Mouse (Mus musculus) forebrain, embryonic 10.5 days (tissue): ENCODE results near the gene Rpl14. TPM values are rescaled to one million over a fixed set of nuclear protein-coding genes. Genes with fewer than 3 reads are reported as not detected.

Experiments
- DNase-seq: peaks from one replicate; pipeline ENCODE4 v3.0.0-alpha.2; 2017; ENCODE audit warnings: low spot score; ENCODE audit errors: extremely low spot score
- H3K27ac ChIP-seq: fragments of 300-500 bp; sonication (generic); 2 replicates; pipeline ENCODE4 v1.5.1; 2016; ENCODE audit warnings: mild to moderate bottlenecking
- H3K27me3 ChIP-seq: fragments of 300-500 bp; sonication (generic); 2 replicates; pipeline ENCODE4 v1.6.1; 2016; ENCODE audit warnings: mild to moderate bottlenecking; ENCODE audit not compliant: poor library complexity, severe bottlenecking
- H3K36me3 ChIP-seq: fragments of 300-500 bp; sonication (generic); replicated peaks from 2 replicates; pipeline ENCODE4 v1.6.1; 2016; ENCODE audit warnings: mild to moderate bottlenecking, moderate library complexity
- H3K4me1 ChIP-seq: fragments of 300-500 bp; sonication (generic); 2 replicates; pipeline ENCODE4 v1.6.1; 2016
- H3K4me3 ChIP-seq: fragments of 300-500 bp; sonication (generic); 2 replicates; pipeline ENCODE4 v1.5.1; 2016; ENCODE audit warnings: mild to moderate bottlenecking, moderate library complexity
- H3K9me3 ChIP-seq: fragments of 300-500 bp; sonication (generic); 2 replicates; pipeline ENCODE4 v1.6.1; 2016; ENCODE audit warnings: mild to moderate bottlenecking, moderate library complexity
- WGBS: fragments of 180-500 bp; shearing (Covaris S2); methylation state at CpG from one replicate; pipeline ENCODE4 v1.1.7; 2016; 5-methylcytosine and 5-hydroxymethylcytosine counted together
- polyA plus RNA-seq: library from polyadenylated mRNA; unstranded; fragments of >200 nt; fragmentation: Nextera tagmentation; extraction: Ambion mirVana; gene quantifications from 2 replicates; pipeline ENCODE4 v1.2.1, GENCODE M21; 2016

The Rpl14 gene
- polyA plus RNA-seq, 1 experiment from 2014 or later: 785 TPM

GRCm38 (mm10) chr9:120601488-120602171 is 30.4 kb downstream of the Rpl14 start:
- H3K27ac ChIP-seq: peak overlapping the region; percentile 82
- H3K4me3 ChIP-seq: no peak overlapping the region
- peaks cover 34% of the 10 kb centered on the region for H3K4me1 ChIP-seq
- H3K9me3 ChIP-seq: no peaks in the 10 kb centered on the region
- peak; percentile 78 for DNase-seq
- H3K27me3 ChIP-seq: peaks cover 21% of the 10 kb centered on the region; the same call in 1 of the 2 replicates
- WGBS: 22% methylated on average over 17 of the region's 17 CpGs
- no peaks in the 10 kb centered on the region for H3K36me3 ChIP-seq

- DNase-seq: no peak
- WGBS: 54% methylated on average over 17 of the region's 17 CpGs
- Histone ChIP-seq H3K4me1 (peaks cover 34% of the 10 kb centered on the region), H3K4me3 (peak overlapping the region; percentile 36), H3K27ac (peak overlapping the region; percentile 82), H3K36me3 (no peaks in the 10 kb centered on the region), H3K9me3 (peaks cover 3% of the 10 kb centered on the region), H3K27me3 (peaks cover 21% of the 10 kb centered on the region; the same call in 1 of the 2 replicates)
Measured at GRCm38 (mm10) chr9:120602172-120602838, 31.1 kb downstream of the Rpl14 start.

GRCm38 (mm10) chr9:120602839-120603511 is 31.7 kb downstream of the Rpl14 start:
- Histone ChIP-seq H3K27me3 (peaks cover 21% of the 10 kb centered on the region; the same call in 1 of the 2 replicates), H3K4me1 (peaks cover 31% of the 10 kb centered on the region), H3K27ac (peak overlapping the region; percentile 82), H3K4me3 (peak overlapping the region; percentile 36), H3K36me3 (no peaks in the 10 kb centered on the region), H3K9me3 (peaks cover 10% of the 10 kb centered on the region)
- WGBS: 2% methylated on average over 23 of the region's 23 CpGs
- peak; percentile 91 for DNase-seq

- H3K27ac ChIP-seq: peak overlapping the region; percentile 82
- 11% methylated on average over 10 of the region's 10 CpGs for WGBS
- peaks cover 21% of the 10 kb centered on the region; the same call in 1 of the 2 replicates for H3K27me3 ChIP-seq
- peak; percentile 34 for DNase-seq
- H3K9me3 ChIP-seq: peaks cover 14% of the 10 kb centered on the region
- H3K36me3 ChIP-seq: no peaks in the 10 kb centered on the region
- peaks cover 31% of the 10 kb centered on the region for H3K4me1 ChIP-seq
- peak overlapping the region; percentile 36 for H3K4me3 ChIP-seq
Measured at GRCm38 (mm10) chr9:120603512-120603908, 32.3 kb downstream of the Rpl14 start.

GRCm38 (mm10) chr9:120603956-120604355 is 32.7 kb downstream of the Rpl14 start:
- DNase-seq: no peak
- no peaks in the 10 kb centered on the region for H3K36me3 ChIP-seq
- peak overlapping the region; percentile 82 for H3K27ac ChIP-seq
- H3K4me3 ChIP-seq: peak overlapping the region; percentile 36; the same call in 1 of the 2 replicates
- 15% methylated on average over 12 of the region's 12 CpGs for WGBS
- peaks cover 21% of the 10 kb centered on the region; the same call in 1 of the 2 replicates for H3K27me3 ChIP-seq
- H3K4me1 ChIP-seq: peaks cover 31% of the 10 kb centered on the region
- peaks cover 14% of the 10 kb centered on the region for H3K9me3 ChIP-seq

GRCm38 (mm10) chr9:120611055-120611454 is 39.8 kb downstream of the Rpl14 start:
- Histone ChIP-seq H3K4me1 (peaks cover 8% of the 10 kb centered on the region), H3K27me3 (no peaks in the 10 kb centered on the region), H3K27ac (no peak overlapping the region)

GRCm38 (mm10) chr9:120614059-120614458 is 42.8 kb downstream of the Rpl14 start:
- no peaks in the 10 kb centered on the region for H3K27me3 ChIP-seq
- WGBS: 95% methylated on average over 6 of the region's 6 CpGs
- no peaks in the 10 kb centered on the region for H3K36me3 ChIP-seq
- no peak overlapping the region for H3K27ac ChIP-seq
- no peak for DNase-seq
- peaks cover 18% of the 10 kb centered on the region for H3K4me1 ChIP-seq
- H3K4me3 ChIP-seq: no peak overlapping the region
- H3K9me3 ChIP-seq: peaks cover 7% of the 10 kb centered on the region; the same call in 1 of the 2 replicates

More at GRCm38 (mm10) chr9:120611055-120611454, 39.8 kb downstream of the Rpl14 start:
- Histone ChIP-seq H3K9me3 (peaks cover 21% of the 10 kb centered on the region), H3K4me3 (no peak overlapping the region), H3K36me3 (no peaks in the 10 kb centered on the region)
- no peak for DNase-seq

GRCm38 (mm10) chr9:120618101-120618500 is 46.9 kb downstream of the Rpl14 start:
- Histone ChIP-seq H3K36me3 (0 out of 2 replicates have a peak, but pooled peaks cover 4% of the 10 kb centered on the region), H3K27me3 (0 out of 2 replicates have a peak, but pooled peaks cover 3% of the 10 kb centered on the region), H3K9me3 (peaks cover 18% of the 10 kb centered on the region), H3K27ac (peak overlapping the region; percentile 61; the same call in 1 of the 2 replicates), H3K4me1 (peaks cover 29% of the 10 kb centered on the region), H3K4me3 (no peak overlapping the region)
- WGBS: 80% methylated on average over 6 of the region's 6 CpGs
- DNase-seq: no peak

- H3K27ac ChIP-seq: peak overlapping the region; percentile 93
- 0 out of 2 replicates have a peak, but pooled peaks cover 4% of the 10 kb centered on the region for H3K36me3 ChIP-seq
- peak overlapping the region; percentile 47 for H3K4me3 ChIP-seq
- H3K9me3 ChIP-seq: peaks cover 16% of the 10 kb centered on the region
- H3K4me1 ChIP-seq: peaks cover 29% of the 10 kb centered on the region
- 0 out of 2 replicates have a peak, but pooled peaks cover 3% of the 10 kb centered on the region for H3K27me3 ChIP-seq
- DNase-seq: no peak
- 4% methylated on average over 10 of the region's 10 CpGs for WGBS
Measured at GRCm38 (mm10) chr9:120619347-120619708, 48.1 kb downstream of the Rpl14 start.

GRCm38 (mm10) chr9:120619709-120620408 is 48.6 kb downstream of the Rpl14 start:
- 0 out of 2 replicates have a peak, but pooled peaks cover 4% of the 10 kb centered on the region for H3K36me3 ChIP-seq
- peaks cover 16% of the 10 kb centered on the region for H3K9me3 ChIP-seq
- 0 out of 2 replicates have a peak, but pooled peaks cover 3% of the 10 kb centered on the region for H3K27me3 ChIP-seq
- DNase-seq: peak; percentile 84
- peaks cover 29% of the 10 kb centered on the region for H3K4me1 ChIP-seq
- peak overlapping the region; percentile 93 for H3K27ac ChIP-seq
- H3K4me3 ChIP-seq: peak overlapping the region; percentile 47
- 5% methylated on average over 26 of the region's 26 CpGs for WGBS

- no peak for DNase-seq
Measured at GRCm38 (mm10) chr9:120620409-120620745, 49.1 kb downstream of the Rpl14 start.

More at GRCm38 (mm10) chr9:120620409-120620745, 49.1 kb downstream of the Rpl14 start:
- Histone ChIP-seq H3K27ac (peak overlapping the region; percentile 93), H3K4me3 (peak overlapping the region; percentile 47; the same call in 1 of the 2 replicates), H3K36me3 (0 out of 2 replicates have a peak, but pooled peaks cover 4% of the 10 kb centered on the region), H3K27me3 (0 out of 2 replicates have a peak, but pooled peaks cover 3% of the 10 kb centered on the region), H3K9me3 (peaks cover 15% of the 10 kb centered on the region), H3K4me1 (peaks cover 29% of the 10 kb centered on the region)
- 10% methylated on average over 4 of the region's 4 CpGs for WGBS
